15 mouse cellular contexts compared by ENCODE assay signal in the genomic region with DNA sequence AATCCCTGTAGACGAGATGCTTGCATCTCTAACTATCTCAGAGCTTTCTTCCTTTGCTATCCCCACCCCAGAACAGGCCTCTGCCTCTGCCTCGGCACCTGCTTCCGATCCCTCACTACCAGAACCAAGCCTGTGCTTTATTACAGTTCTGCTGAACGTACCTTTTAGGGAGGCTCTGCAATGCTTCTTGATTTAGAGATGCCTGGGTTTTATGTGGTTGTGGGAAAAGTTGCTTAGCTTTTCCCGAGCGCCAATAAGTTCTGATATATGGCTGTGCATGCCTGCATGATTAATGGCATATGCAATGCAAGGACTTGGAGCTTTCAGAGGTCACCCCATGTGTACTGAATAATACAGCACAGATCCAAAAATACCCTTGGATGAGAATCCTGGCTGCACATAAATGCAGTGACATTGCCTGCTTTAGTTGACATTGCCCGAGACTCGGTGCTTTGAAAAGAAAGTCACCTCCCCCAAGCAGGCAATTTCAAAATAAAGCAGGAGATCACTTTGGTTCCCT.
DNase-seq lines count a peak whose midpoint lies in the region; ATAC-seq and TF ChIP-seq lines count a peak whose summit lies in the region.
"Had no signal": no experiment of that assay in that cellular context is flagged by ENCODE, and none has a peak within 500 bp of the region (broad histone marks: within the 10 kb centered on the region; RNA-seq: fewer than 3 reads in every experiment).

No protein-coding gene starts in this region.

- H3K36me3 ChIP-seq in kidney, adult 2 months (ENCODE audit: control insufficient read depth, insufficient read depth, low read length), result no peaks in the 10 kb centered on the region
- no peaks in the 10 kb centered on the region for H3K36me3 ChIP-seq in forebrain, embryonic 15.5 days
- H3K36me3 ChIP-seq in hindbrain, embryonic 15.5 days, result no peaks in the 10 kb centered on the region
- no peaks in the 10 kb centered on the region for H3K36me3 ChIP-seq in neural tube, embryonic 12.5 days
- H3K36me3 ChIP-seq: embryonic facial prominence, embryonic 12.5 days; stomach, embryonic 15.5 days had no signal

- ATAC-seq in forebrain, embryonic 15.5 days (replicated peaks), result 0 out of 2 replicates have a peak, but pooled peaks have one; percentile 33
- peak; percentile 51; the same call in 1 of the 2 replicates for ATAC-seq in hindbrain, embryonic 15.5 days (ENCODE audit: low FRiP score, low read depth)
- peak; percentile 37; the same call in 1 of the 2 replicates for ATAC-seq in neural tube, embryonic 12.5 days (ENCODE audit: low FRiP score, low read depth)
- ATAC-seq: lung, postnatal 0 days had no signal

- no peak overlapping the region for H3K9ac ChIP-seq in forebrain, embryonic 15.5 days (replicated peaks)
- no peak overlapping the region for H3K9ac ChIP-seq in hindbrain, embryonic 15.5 days
- H3K9ac ChIP-seq in neural tube, embryonic 12.5 days, result no peak overlapping the region
- H3K9ac ChIP-seq: embryonic facial prominence, embryonic 12.5 days; stomach, embryonic 15.5 days had no signal

- no peaks in the 10 kb centered on the region for H3K4me1 ChIP-seq in kidney, adult 2 months (ENCODE audit: control insufficient read depth, insufficient read depth, low read length)
- H3K4me1 ChIP-seq in forebrain, embryonic 15.5 days, result peaks cover 29% of the 10 kb centered on the region
- peaks cover 29% of the 10 kb centered on the region for H3K4me1 ChIP-seq in hindbrain, embryonic 15.5 days (replicated peaks)
- peaks cover 23% of the 10 kb centered on the region for H3K4me1 ChIP-seq in neural tube, embryonic 12.5 days
- H3K4me1 ChIP-seq: stomach, embryonic 15.5 days had no signal

- no peaks in the 10 kb centered on the region; the same call in 1 of the 2 replicates for H3K27me3 ChIP-seq in kidney, adult 2 months (replicated peaks; ENCODE audit: control insufficient read depth, insufficient read depth, low read length)
- no peaks in the 10 kb centered on the region for H3K27me3 ChIP-seq in forebrain, embryonic 15.5 days
- H3K27me3 ChIP-seq in hindbrain, embryonic 15.5 days, result no peaks in the 10 kb centered on the region
- no peaks in the 10 kb centered on the region for H3K27me3 ChIP-seq in neural tube, embryonic 12.5 days (replicated peaks)
- H3K27me3 ChIP-seq: embryonic facial prominence, embryonic 12.5 days; stomach, embryonic 15.5 days had no signal

- no peak for TF ChIP-seq CTCF in kidney, adult 2 months (conservative IDR thresholded peaks at IDR 0.05; ENCODE audit: insufficient read depth, insufficient read length, low read depth, low read length)

- H3K9me3 ChIP-seq in forebrain, embryonic 15.5 days, result no peaks in the 10 kb centered on the region
- H3K9me3 ChIP-seq in hindbrain, embryonic 15.5 days, result no peaks in the 10 kb centered on the region
- no peaks in the 10 kb centered on the region for H3K9me3 ChIP-seq in neural tube, embryonic 12.5 days
- H3K9me3 ChIP-seq: embryonic facial prominence, embryonic 12.5 days; stomach, embryonic 15.5 days had no signal

- H3K4me3 ChIP-seq in kidney, adult 2 months (ENCODE audit: insufficient read depth, low read depth, low read length), result no peak overlapping the region
- H3K4me3 ChIP-seq in forebrain, embryonic 15.5 days, result no peak overlapping the region
- H3K4me3 ChIP-seq in hindbrain, embryonic 15.5 days, result no peak overlapping the region
- H3K4me3 ChIP-seq in neural tube, embryonic 12.5 days, result no peak overlapping the region
- H3K4me3 ChIP-seq: embryonic facial prominence, embryonic 12.5 days; stomach, embryonic 15.5 days had no signal

- no peak overlapping the region for H3K4me2 ChIP-seq in forebrain, embryonic 15.5 days (replicated peaks)
- H3K4me2 ChIP-seq in hindbrain, embryonic 15.5 days, result no peak overlapping the region
- no peak overlapping the region for H3K4me2 ChIP-seq in neural tube, embryonic 12.5 days (replicated peaks)
- H3K4me2 ChIP-seq: embryonic facial prominence, embryonic 12.5 days; heart, embryonic 11.5 days; stomach, embryonic 15.5 days had no signal

- H3K27ac ChIP-seq in kidney, adult 2 months (ENCODE audit: insufficient read depth, low read depth, low read length), result no peak overlapping the region
- H3K27ac ChIP-seq in forebrain, embryonic 15.5 days (replicated peaks), result peak overlapping the region; percentile 13
- H3K27ac ChIP-seq in hindbrain, embryonic 15.5 days (replicated peaks), result peak overlapping the region; percentile 46
- H3K27ac ChIP-seq in neural tube, embryonic 12.5 days, result no peak overlapping the region
- H3K27ac ChIP-seq: embryonic facial prominence, embryonic 12.5 days; stomach, embryonic 15.5 days had no signal

- DNase-seq in kidney, adult 2 months, result peak; percentile 8
- DNase-seq in kidney, postnatal 36 days, result no peak
- DNase-seq in cerebellum, postnatal 25 days, result no peak
- DNase-seq in urinary bladder, postnatal 4 days (ENCODE audit: low spot score in 2 of 2), result no peak
- DNase-seq: cerebellum, adult 9-10 months; kidney, postnatal 14 days; right cerebral cortex, postnatal 4 days; thymus, postnatal 14 days had no signal

- WGBS in kidney, adult 2 months, result 49% methylated on average over 8 of the region's 8 CpGs
- 31% methylated on average over 8 of the region's 8 CpGs for WGBS in forebrain, embryonic 15.5 days
- WGBS in hindbrain, embryonic 15.5 days, result 33% methylated on average over 8 of the region's 8 CpGs
- 28% methylated on average over 8 of the region's 8 CpGs for WGBS in neural tube, embryonic 12.5 days

- TF ChIP-seq POLR2A in kidney, adult 2 months (IDR thresholded peaks at IDR 0.05; ENCODE audit: low read depth, low read length), result no peak

Comparison
In these comparisons a context has a peak if more than half of its experiments do, and no peak if none do; other contexts are left out.
1. H3K27ac ChIP-seq: peak in forebrain, embryonic 15.5 days (single experiment) and hindbrain, embryonic 15.5 days (single experiment); none in kidney, adult 2 months (single experiment) and neural tube, embryonic 12.5 days (single experiment).
2. Peak in every context shown above with its lines, with median percentiles within 50 percentile points of each other: ATAC-seq.